Comparison of ENCODE assay signal across 21 mouse cellular contexts in genomic region chr9:40974042-40974801, GRCm38 (mm10). TPM values are rescaled to one million over a fixed set of nuclear protein-coding genes. Genes with fewer than 3 reads are reported as not detected.
DNase-seq lines count a peak whose midpoint lies in the region.
"Had no signal": no experiment of that assay in that cellular context is flagged by ENCODE, and none has a peak within 500 bp of the region (broad histone marks: within the 10 kb centered on the region; RNA-seq: fewer than 3 reads in every experiment).

No protein-coding gene starts in this region.

- intact Hi-C loops in heart, postnatal 10 days (cut with DNase I) = no loop called here

- DNase-seq in heart, adult 11 months = peak; percentile 53
- no peak for DNase-seq in heart, postnatal 10 days
- DNase-seq in right cerebral cortex, adult 18-20 months = peak; percentile 49
- no peak for DNase-seq in right cerebral cortex, postnatal 14 days
- peak; percentile 69 for DNase-seq in brain, adult 2 months (ENCODE audit: low read depth, low spot score)
- DNase-seq in right cerebral cortex, postnatal 36 days (ENCODE audit: low spot score in 2 of 2) = peak; percentile 16 to 18
- DNase-seq in adrenal gland, postnatal 25 days = no peak
- DNase-seq: adrenal gland, postnatal 10 days; cerebellum, adult 18-20 months; cerebellum, postnatal 10 days; gastrocnemius, postnatal 10 days; heart, postnatal 36 days; kidney, adult 8-10 months; kidney, postnatal 4 days; layer of hippocampus, postnatal 36 days; lung, embryonic 14.5 days; lung, postnatal 14 days; thymus, adult 18-20 months; thymus, postnatal 4 days had no signal

RNA-seq across cellular contexts. Expression of gene Jhy, which starts 10.3 kb away (rescaled TPM):
- not detected for total RNA-seq in heart, postnatal 10 days (2021)
- total RNA-seq in adrenal gland, postnatal 25 days (2021) = 0.18 TPM in 1 of 2 replicates, not detected in the other
- total RNA-seq: gastrocnemius, postnatal 10 days; heart, postnatal 36 days; MEL had no signal

RNA-seq across cellular contexts. Expression of gene Crtam, which starts 30.2 kb away (rescaled TPM):
- total RNA-seq in heart, postnatal 10 days (2021) = under 1 TPM in 1 of 2 experiments, not detected in 1; 0.12 TPM
- total RNA-seq in adrenal gland, postnatal 25 days (2021) = 0.15 TPM in 1 of 2 replicates, not detected in the other
- total RNA-seq: heart, postnatal 36 days; layer of hippocampus, adult 8-10 months; MEL had no signal

Comparison
In these comparisons a context has a peak if more than half of its experiments do, and no peak if none do; other contexts are left out.
1. DNase-seq: peak in heart, adult 11 months (single experiment), right cerebral cortex, adult 18-20 months (single experiment), brain, adult 2 months (single experiment) and right cerebral cortex, postnatal 36 days (2 of 2); none in heart, postnatal 10 days (0 of 2), right cerebral cortex, postnatal 14 days (single experiment) and adrenal gland, postnatal 25 days (single experiment).